Mouse (Mus musculus): ENCODE results near the gene Defa34. TPM values are rescaled to one million over a fixed set of nuclear protein-coding genes. Genes with fewer than 3 reads are reported as not detected.
"Not testable (repeated sequence)": the region's sequence is repeated elsewhere in the genome, so short reads cannot be mapped to it uniquely, and the experiment has no call there.

Defa34 gene
- not detected in 2 replicates for polyA plus RNA-seq (2012)

- H3K4me1 ChIP-seq (ENCODE audit: control insufficient read depth); H3K9me3 ChIP-seq (ENCODE audit: control insufficient read depth, low read length); H3K4me3 ChIP-seq (replicated peaks); H3K36me3 ChIP-seq (ENCODE audit: control insufficient read depth); H3K27me3 ChIP-seq (ENCODE audit: control insufficient read depth): not testable (repeated sequence)
Observed at GRCm38 (mm10) chr8:21665497-21665896, at the start of gene Defa34. Gene Defa34 (plus strand): TSS chr8:21665797.

GRCm38 (mm10) chr8:21617883-21618282 is 47.7 kb upstream of the Defa34 start, which contains the start of gene Defa26:
Gene Defa26 (plus strand): TSS chr8:21618183.
- H3K4me1 ChIP-seq (ENCODE audit: control insufficient read depth); H3K9me3 ChIP-seq (ENCODE audit: control insufficient read depth, low read length); H3K4me3 ChIP-seq (replicated peaks); H3K27me3 ChIP-seq (ENCODE audit: control insufficient read depth); H3K36me3 ChIP-seq (ENCODE audit: control insufficient read depth): not testable (repeated sequence)

GRCm38 (mm10) chr8:21655480-21655879 is 10.1 kb upstream of the Defa34 start, which contains the start of gene Defa17:
Gene Defa17 (plus strand): TSS chr8:21655780.
- H3K9me3 ChIP-seq (ENCODE audit: control insufficient read depth, low read length); H3K4me3 ChIP-seq (replicated peaks); H3K27me3 ChIP-seq (ENCODE audit: control insufficient read depth); H3K4me1 ChIP-seq (ENCODE audit: control insufficient read depth); H3K36me3 ChIP-seq (ENCODE audit: control insufficient read depth): not testable (repeated sequence)

- not testable (repeated sequence) for H3K27me3 ChIP-seq (ENCODE audit: control insufficient read depth); H3K36me3 ChIP-seq (ENCODE audit: control insufficient read depth); H3K4me1 ChIP-seq (ENCODE audit: control insufficient read depth); H3K9me3 ChIP-seq (ENCODE audit: control insufficient read depth, low read length); H3K4me3 ChIP-seq (replicated peaks)
Observed at GRCm38 (mm10) chr8:21703545-21703944, 37.9 kb downstream of the Defa34 start, which contains the start of gene AY761184. Gene AY761184 (minus strand): TSS chr8:21703645.

Other genes with a start within 250 kb of the Defa34 start
- not detected in 2 replicates for gene Defa36, start 238.4 kb upstream of the Defa34 start, polyA plus RNA-seq (2012)
- not detected in 2 replicates for gene Gm7849, start 209.2 kb upstream of the Defa34 start, polyA plus RNA-seq (2012)
- gene Defa20, start 156.5 kb upstream of the Defa34 start, polyA plus RNA-seq (2012), result not detected in 2 replicates
- gene Defa32, start 136.8 kb upstream of the Defa34 start, polyA plus RNA-seq (2012), result not detected in 2 replicates
- gene Defa37, start 100.4 kb upstream of the Defa34 start, polyA plus RNA-seq (2012), result not detected in 2 replicates
- not detected in 2 replicates for gene Defa28, start 82.8 kb upstream of the Defa34 start, polyA plus RNA-seq (2012)
- not detected in 2 replicates for gene Gm7861, start 71.3 kb upstream of the Defa34 start, polyA plus RNA-seq (2012)
- gene Defa26, start 47.6 kb upstream of the Defa34 start, polyA plus RNA-seq (2012), result not detected in 2 replicates
- gene Defa17, start 10.0 kb upstream of the Defa34 start, polyA plus RNA-seq (2012), result not detected in 2 replicates
- gene AY761184, start 37.8 kb downstream of the Defa34 start, polyA plus RNA-seq (2012), result not detected in 2 replicates
- gene Defa24, start 68.7 kb downstream of the Defa34 start, polyA plus RNA-seq (2012), result not detected in 2 replicates
- not detected in 2 replicates for gene Defb50, start 157.7 kb downstream of the Defa34 start, polyA plus RNA-seq (2012)
- gene Defb2, start 174.1 kb downstream of the Defa34 start, polyA plus RNA-seq (2012), result not detected in 2 replicates
- not detected in 2 replicates for gene Defb10, start 193.1 kb downstream of the Defa34 start, polyA plus RNA-seq (2012)
- gene Defb9, start 219.6 kb downstream of the Defa34 start, polyA plus RNA-seq (2012), result not detected in 2 replicates
- not detected in 2 replicates for gene Defb11, start 240.6 kb downstream of the Defa34 start, polyA plus RNA-seq (2012)

Measured in erythroblast, embryonic 14.5 days (primary cell).